Mouse (Mus musculus) hindbrain, embryonic 12.5 days (tissue): ENCODE results near the gene Thada. TPM values are rescaled to one million over a fixed set of nuclear protein-coding genes. Genes with fewer than 3 reads are reported as not detected.

Experiments used
- ATAC-seq: fragments of 200-750 bp; cut with Nextera tagmentation; 2 replicates; pipeline ENCODE4 v1.8.0; 2017; ENCODE audit warnings: moderate TSS enrichment; ENCODE audit not compliant: low FRiP score
- H3K27ac ChIP-seq: fragments of 300-500 bp; sonication (generic); 2 replicates; pipeline ENCODE4 v1.5.1; 2016; ENCODE audit warnings: mild to moderate bottlenecking
- H3K27me3 ChIP-seq: fragments of 300-500 bp; sonication (generic); 2 replicates; pipeline ENCODE4 v1.6.1; 2016; ENCODE audit warnings: mild to moderate bottlenecking
- H3K36me3 ChIP-seq: fragments of 300-500 bp; sonication (generic); 2 replicates; pipeline ENCODE4 v1.6.1; 2016; ENCODE audit warnings: mild to moderate bottlenecking
- H3K4me1 ChIP-seq: fragments of 300-500 bp; sonication (generic); 2 replicates; pipeline ENCODE4 v1.6.1; 2016
- H3K4me2 ChIP-seq: fragments of 300-500 bp; sonication (generic); replicated peaks from 2 replicates; pipeline ENCODE4 v1.6.1; 2016; ENCODE audit warnings: mild to moderate bottlenecking
- H3K4me3 ChIP-seq: fragments of 300-500 bp; sonication (generic); 2 replicates; pipeline ENCODE4 v1.5.1; 2016; ENCODE audit warnings: mild to moderate bottlenecking
- H3K9ac ChIP-seq: fragments of 300-500 bp; sonication (generic); 2 replicates; pipeline ENCODE4 v1.6.1; 2016; ENCODE audit warnings: mild to moderate bottlenecking, moderate library complexity
- H3K9me3 ChIP-seq: fragments of 300-500 bp; sonication (generic); replicated peaks from 2 replicates; pipeline ENCODE4 v1.6.1; 2016; ENCODE audit warnings: mild to moderate bottlenecking
- WGBS: fragments of 180-500 bp; shearing (Covaris S2); methylation state at CpG from one replicate; pipeline ENCODE4 v1.1.7; 2016; 5-methylcytosine and 5-hydroxymethylcytosine counted together
- polyA plus RNA-seq: library from polyadenylated mRNA; unstranded; fragments of >200 nt; fragmentation: Nextera tagmentation; extraction: Ambion mirVana; gene quantifications from 2 replicates; pipeline ENCODE4 v1.2.1, GENCODE M21; 2016

Thada gene
- polyA plus RNA-seq, 1 experiment from 2014 or later = 9.9 TPM

DNA sequence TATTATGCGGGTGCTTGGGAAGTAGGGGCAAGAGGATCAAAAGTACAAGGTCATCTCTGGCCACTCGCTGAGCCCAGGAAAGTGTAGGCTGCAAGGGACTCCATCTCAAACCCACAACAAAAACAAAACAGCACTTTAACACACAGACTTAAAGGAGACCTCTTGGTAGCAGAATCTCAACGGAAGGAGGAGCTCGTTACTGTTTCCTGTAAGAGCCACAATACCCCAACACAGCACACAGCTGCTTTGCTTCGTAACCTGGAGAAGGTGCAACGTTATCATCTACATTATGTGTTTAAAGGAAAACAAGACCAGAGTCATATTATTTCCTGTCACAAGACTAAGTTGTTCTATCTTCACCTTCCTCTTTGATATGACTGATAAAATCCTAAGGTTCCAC, 135.5 kb downstream of the Thada start:
- Histone ChIP-seq H3K27me3 (no peaks in the 10 kb centered on the region), H3K9me3 (no peaks in the 10 kb centered on the region), H3K9ac (no peak overlapping the region), H3K27ac (no peak overlapping the region), H3K36me3 (no peaks in the 10 kb centered on the region; the same call in 1 of the 2 replicates), H3K4me2 (no peak overlapping the region), H3K4me3 (no peak overlapping the region), H3K4me1 (peaks cover 7% of the 10 kb centered on the region)
- 89% methylated on average over 6 of the region's 6 CpGs for WGBS
- ATAC-seq = no peak

DNA sequence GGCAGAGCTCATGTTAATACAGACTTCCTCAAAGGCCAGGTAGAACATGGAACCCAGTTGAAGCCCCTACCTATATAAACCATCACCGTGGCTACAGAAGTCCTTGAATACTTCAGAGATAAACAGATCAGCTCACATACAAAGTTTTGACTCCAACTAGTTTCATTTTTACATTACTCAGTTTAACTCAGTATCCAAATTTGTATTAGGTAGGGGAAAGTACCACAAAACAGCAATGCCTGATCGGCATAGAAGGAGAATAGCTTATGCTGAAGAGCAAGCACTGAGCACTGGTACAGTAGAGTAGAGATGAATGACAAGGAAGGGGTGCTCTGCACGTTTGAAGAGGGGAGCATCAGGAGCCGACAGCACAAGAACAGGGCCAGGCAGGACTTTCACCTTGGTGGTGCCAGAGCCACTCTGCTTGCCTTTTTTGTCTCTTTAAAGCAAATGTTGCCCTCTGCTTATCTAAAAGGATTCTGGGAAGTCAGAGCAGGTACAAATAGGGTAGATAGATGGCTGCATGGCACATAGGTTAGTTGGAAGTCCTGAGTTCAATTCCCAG, 136.0 kb downstream of the Thada start:
- Histone ChIP-seq H3K27me3 (no peaks in the 10 kb centered on the region), H3K4me3 (no peak overlapping the region), H3K9ac (no peak overlapping the region), H3K27ac (no peak overlapping the region), H3K4me2 (no peak overlapping the region), H3K4me1 (peaks cover 7% of the 10 kb centered on the region), H3K36me3 (no peaks in the 10 kb centered on the region; the same call in 1 of the 2 replicates), H3K9me3 (no peaks in the 10 kb centered on the region)
- WGBS = 92% methylated on average over 4 of the region's 4 CpGs
- no peak for ATAC-seq

DNA sequence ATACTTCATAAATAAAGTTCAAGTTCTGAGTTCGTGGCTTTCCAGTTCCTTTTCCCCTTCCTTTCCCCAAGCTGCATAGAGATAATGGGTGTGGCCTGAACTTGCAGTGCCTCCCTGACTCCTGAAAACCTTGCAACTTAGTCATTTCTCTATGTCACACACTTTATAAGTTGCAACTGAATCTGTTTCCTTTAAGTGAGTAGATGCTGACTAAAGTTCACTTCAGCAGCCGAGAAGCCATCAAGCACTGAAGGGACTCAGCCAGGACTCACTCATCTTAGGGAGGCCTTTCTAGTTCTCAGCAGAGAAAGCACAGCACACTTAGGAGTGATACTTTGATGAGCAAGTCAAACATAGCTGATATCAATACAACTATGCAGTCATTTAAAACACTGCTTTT, 137.5 kb downstream of the Thada start:
- no peak overlapping the region for H3K27ac ChIP-seq
- no peaks in the 10 kb centered on the region for H3K27me3 ChIP-seq
- 80% methylated on average over 2 of the region's 2 CpGs for WGBS
- H3K4me3 ChIP-seq = no peak overlapping the region
- no peaks in the 10 kb centered on the region; the same call in 1 of the 2 replicates for H3K36me3 ChIP-seq
- no peak for ATAC-seq
- no peak overlapping the region for H3K4me2 ChIP-seq
- H3K9ac ChIP-seq = no peak overlapping the region
- H3K9me3 ChIP-seq = no peaks in the 10 kb centered on the region
- peaks cover 14% of the 10 kb centered on the region for H3K4me1 ChIP-seq

DNA sequence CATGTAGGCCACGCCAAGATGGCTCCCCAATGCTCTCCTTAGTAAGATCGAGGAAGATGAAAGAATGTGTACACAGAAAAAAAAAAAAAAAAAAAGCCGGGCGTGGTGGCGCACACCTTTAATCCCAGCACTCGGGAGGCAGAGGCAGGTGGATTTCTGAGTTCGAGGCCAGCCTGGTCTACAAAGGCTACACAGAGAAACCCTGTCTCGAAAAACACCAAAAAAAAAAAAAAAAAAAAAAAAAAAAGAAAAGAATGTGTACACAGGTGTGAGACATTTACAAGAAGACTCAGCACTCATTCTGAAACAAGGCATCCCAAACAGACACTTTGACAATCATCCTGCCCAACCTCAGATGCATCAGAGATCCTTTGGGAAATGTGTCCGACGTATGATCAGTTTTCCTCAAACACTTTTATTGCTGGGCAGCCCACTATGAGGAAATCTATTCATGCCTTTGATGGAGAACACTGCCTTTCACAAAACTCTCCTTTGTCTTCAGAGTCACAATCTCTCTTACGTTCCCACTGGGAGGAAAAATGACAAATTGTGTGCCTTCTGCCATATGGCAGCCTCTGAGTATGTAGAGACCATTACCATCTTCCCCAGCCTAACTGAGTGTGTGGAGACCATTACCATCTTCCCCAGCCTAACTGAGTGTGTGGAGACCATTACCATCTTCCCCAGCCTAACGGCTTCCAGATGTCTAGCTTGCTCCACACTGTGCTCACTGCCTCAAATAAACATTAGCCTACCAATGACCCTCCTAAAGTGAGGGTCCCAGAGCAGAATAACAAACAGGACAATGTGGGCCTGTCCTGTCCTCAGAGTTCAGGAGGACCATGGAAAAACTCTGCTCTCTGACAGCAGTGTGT, 138.7 kb downstream of the Thada start:
- no peak overlapping the region for H3K9ac ChIP-seq
- peak; percentile 40; the same call in 1 of the 2 replicates for ATAC-seq
- no peaks in the 10 kb centered on the region for H3K27me3 ChIP-seq
- no peak overlapping the region for H3K4me3 ChIP-seq
- 71% methylated on average over 12 of the region's 12 CpGs for WGBS
- H3K27ac ChIP-seq = peak overlapping the region; percentile 30; the same call in 1 of the 2 replicates
- H3K9me3 ChIP-seq = no peaks in the 10 kb centered on the region
- H3K4me2 ChIP-seq = no peak overlapping the region
- H3K4me1 ChIP-seq = peaks cover 14% of the 10 kb centered on the region
- H3K36me3 ChIP-seq = no peaks in the 10 kb centered on the region

DNA sequence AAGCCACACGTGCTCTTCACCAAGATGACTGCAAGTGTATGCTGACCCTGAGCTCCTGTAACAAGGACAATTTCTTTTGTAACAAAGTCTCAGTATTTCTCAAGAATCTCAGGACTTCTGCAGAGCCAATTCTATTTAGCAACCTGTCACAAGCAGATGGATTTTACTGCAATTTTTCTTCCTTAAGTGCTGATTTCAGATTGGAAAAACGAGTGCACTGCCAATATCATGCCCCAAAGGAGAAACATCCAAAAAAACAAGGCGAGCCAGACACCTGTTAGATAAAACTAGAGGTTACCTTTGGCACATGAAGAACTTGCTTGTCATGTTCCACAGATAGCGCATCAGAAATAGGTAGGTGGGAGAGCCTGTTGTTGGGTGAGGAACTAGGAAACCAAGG, 143.8 kb downstream of the Thada start:
- ATAC-seq = no peak
- Histone ChIP-seq H3K36me3 (no peaks in the 10 kb centered on the region), H3K27ac (no peak overlapping the region), H3K9ac (no peak overlapping the region), H3K4me1 (0 out of 2 replicates have a peak, but pooled peaks cover 8% of the 10 kb centered on the region), H3K4me3 (no peak overlapping the region), H3K27me3 (no peaks in the 10 kb centered on the region), H3K9me3 (no peaks in the 10 kb centered on the region), H3K4me2 (no peak overlapping the region)
- WGBS = 89% methylated on average over 4 of the region's 4 CpGs

DNA sequence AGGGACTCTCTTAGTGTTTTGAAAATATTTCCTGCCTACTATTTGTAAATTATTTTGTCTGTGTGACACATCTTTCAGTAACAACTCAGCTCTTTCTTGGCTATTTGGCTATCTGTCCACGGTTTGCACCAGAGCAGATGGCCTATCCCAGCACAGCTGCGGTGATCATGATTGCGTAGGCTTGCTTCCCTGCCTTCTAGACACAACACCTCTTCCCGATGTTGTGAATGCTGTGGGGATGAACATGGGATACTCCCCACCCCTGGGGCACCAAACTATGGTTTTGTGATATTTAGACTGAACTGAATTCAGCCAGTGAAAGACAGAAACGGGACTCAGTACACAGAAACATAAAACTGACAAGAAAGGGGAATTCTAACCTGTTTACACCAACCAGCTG, 144.7 kb downstream of the Thada start:
- H3K4me2 ChIP-seq = no peak overlapping the region
- 0 out of 2 replicates have a peak, but pooled peaks cover 8% of the 10 kb centered on the region for H3K4me1 ChIP-seq
- H3K9ac ChIP-seq = no peak overlapping the region
- no peak overlapping the region for H3K4me3 ChIP-seq
- H3K9me3 ChIP-seq = no peaks in the 10 kb centered on the region
- H3K27me3 ChIP-seq = no peaks in the 10 kb centered on the region
- WGBS = 88% methylated on average over 5 of the region's 5 CpGs
- H3K36me3 ChIP-seq = no peaks in the 10 kb centered on the region
- no peak for ATAC-seq
- no peak overlapping the region for H3K27ac ChIP-seq

DNA sequence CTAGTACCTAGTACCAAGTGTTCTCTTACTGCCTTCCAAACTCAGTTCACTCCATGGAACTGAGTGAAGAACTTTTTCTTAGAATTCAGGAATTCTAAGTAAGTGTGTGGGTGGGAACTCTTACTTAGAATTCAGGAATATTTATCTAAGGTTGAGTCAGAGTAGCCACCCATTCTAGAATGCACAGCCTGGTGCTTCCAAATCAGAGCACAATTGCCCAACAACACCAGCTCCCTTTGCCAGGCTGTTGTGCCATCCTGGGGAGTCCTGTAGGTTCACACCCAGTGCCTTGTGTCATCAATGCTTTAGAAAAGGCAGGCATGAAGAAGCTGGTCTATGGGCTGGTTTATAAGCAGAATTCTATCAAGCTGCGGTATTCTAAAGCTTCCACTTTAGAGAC, 145.4 kb downstream of the Thada start:
- WGBS = 100% methylated on average over 1 of the region's 1 CpGs
- ATAC-seq = no peak
- H3K4me2 ChIP-seq = no peak overlapping the region

DNA sequence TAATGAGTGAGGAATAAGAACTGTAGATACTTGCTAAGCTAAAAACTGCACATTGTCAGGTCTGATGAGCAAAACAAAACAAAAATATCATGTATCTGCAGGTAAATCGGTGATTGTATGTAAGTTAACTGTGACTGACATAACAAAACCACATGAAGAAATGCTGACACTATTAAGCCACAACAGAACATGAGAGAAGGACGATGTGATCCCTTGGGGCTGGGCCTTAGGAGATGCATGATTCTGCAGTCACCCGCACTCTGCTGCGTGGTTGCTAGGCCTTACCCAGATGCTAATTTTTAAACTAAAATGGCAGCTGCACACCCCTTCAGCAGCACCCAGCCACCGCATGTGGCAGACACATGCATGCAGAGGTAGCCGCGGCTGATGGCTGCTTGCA, 151.7 kb downstream of the Thada start:
- H3K27ac ChIP-seq = no peak overlapping the region
- no peaks in the 10 kb centered on the region for H3K4me1 ChIP-seq
- WGBS = 94% methylated on average over 7 of the region's 7 CpGs
- H3K4me3 ChIP-seq = no peak overlapping the region
- H3K27me3 ChIP-seq = no peaks in the 10 kb centered on the region
- H3K9ac ChIP-seq = no peak overlapping the region
- H3K4me2 ChIP-seq = no peak overlapping the region
- peaks cover 5% of the 10 kb centered on the region; the same call in 1 of the 2 replicates for H3K36me3 ChIP-seq
- H3K9me3 ChIP-seq = no peaks in the 10 kb centered on the region
- ATAC-seq = no peak

More for the DNA sequence above, 145.4 kb downstream of the Thada start:
- H3K27ac ChIP-seq = no peak overlapping the region
- H3K9ac ChIP-seq = no peak overlapping the region
- no peaks in the 10 kb centered on the region for H3K36me3 ChIP-seq
- H3K9me3 ChIP-seq = no peaks in the 10 kb centered on the region
- H3K27me3 ChIP-seq = no peaks in the 10 kb centered on the region
- 0 out of 2 replicates have a peak, but pooled peaks cover 8% of the 10 kb centered on the region for H3K4me1 ChIP-seq
- H3K4me3 ChIP-seq = no peak overlapping the region

DNA sequence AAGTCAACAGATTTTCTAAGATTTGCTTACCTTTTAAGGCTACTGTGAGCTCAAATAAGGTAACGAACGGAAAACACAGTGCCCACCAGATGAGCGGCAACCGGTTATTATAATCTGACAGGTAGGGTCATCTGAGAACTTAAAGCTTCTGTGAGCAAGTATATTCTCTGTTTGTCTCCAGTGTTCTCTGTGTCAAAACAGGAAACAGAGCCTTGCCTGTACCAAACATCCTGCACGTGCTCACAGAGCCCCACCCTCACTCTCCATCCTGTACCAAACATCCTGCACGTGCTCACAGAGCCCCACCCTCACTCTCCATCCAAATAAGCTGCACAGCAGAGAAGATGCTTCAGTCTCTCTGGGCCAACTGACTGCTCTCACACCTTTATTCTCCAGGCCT, 152.5 kb downstream of the Thada start:
- H3K27ac ChIP-seq = no peak overlapping the region
- H3K4me2 ChIP-seq = no peak overlapping the region
- ATAC-seq = no peak
- no peaks in the 10 kb centered on the region for H3K27me3 ChIP-seq
- no peak overlapping the region for H3K4me3 ChIP-seq
- WGBS = 84% methylated on average over 6 of the region's 6 CpGs
- no peak overlapping the region for H3K9ac ChIP-seq
- no peaks in the 10 kb centered on the region for H3K9me3 ChIP-seq
- no peaks in the 10 kb centered on the region for H3K4me1 ChIP-seq
- H3K36me3 ChIP-seq = peaks cover 10% of the 10 kb centered on the region; the same call in 1 of the 2 replicates

DNA sequence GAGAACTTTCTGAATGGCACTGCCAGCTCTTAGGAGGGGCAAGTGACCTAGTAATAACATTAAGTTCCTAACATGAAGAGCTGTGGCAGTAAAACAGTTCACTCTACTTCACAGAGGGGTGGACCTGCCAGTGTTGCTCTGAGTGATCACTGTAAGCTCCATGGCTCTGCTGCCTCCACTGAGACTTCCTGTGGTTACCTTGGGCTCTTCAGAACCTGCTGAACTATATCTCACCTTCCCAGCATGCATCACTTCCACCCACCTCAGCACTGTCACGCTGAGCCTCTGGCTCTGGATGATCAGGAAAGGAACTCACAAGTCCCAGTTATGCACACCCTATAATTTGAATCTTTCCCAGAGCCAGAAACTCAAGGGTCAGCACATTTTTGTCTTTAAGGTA, 159.9 kb downstream of the Thada start:
- H3K27ac ChIP-seq = no peak overlapping the region
- no peak for ATAC-seq
- H3K9ac ChIP-seq = no peak overlapping the region
- no peaks in the 10 kb centered on the region for H3K4me1 ChIP-seq
- H3K36me3 ChIP-seq = peaks cover 13% of the 10 kb centered on the region; the same call in 1 of the 2 replicates
- no peak overlapping the region for H3K4me3 ChIP-seq
- H3K9me3 ChIP-seq = no peaks in the 10 kb centered on the region
- no peaks in the 10 kb centered on the region for H3K27me3 ChIP-seq
- whole genome bisulfite sequencing = 84% methylated on average over 1 of the region's 1 CpGs
- no peak overlapping the region for H3K4me2 ChIP-seq

DNA sequence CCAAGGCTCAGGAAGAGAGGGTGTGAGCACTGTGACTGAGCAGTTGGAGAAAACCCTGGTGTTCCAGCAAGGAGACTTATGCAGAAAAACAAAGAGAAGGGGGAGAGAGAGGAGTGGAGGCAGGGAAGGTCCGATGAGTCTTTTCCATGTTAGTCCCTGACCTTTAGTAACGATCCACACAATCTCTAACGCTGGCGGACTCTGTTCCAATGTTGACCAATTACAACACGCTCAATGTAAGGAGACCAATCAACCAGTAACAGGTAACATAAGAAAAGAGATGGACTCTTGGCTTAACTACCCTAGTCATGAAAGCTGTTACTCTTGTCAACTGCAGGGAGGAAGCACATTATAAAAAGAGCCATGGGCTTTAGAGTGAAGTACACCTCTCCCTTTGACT, 160.9 kb downstream of the Thada start:
- Histone ChIP-seq H3K4me2 (no peak overlapping the region), H3K36me3 (peaks cover 13% of the 10 kb centered on the region; the same call in 1 of the 2 replicates), H3K9ac (no peak overlapping the region), H3K27ac (no peak overlapping the region), H3K27me3 (no peaks in the 10 kb centered on the region), H3K9me3 (no peaks in the 10 kb centered on the region), H3K4me3 (no peak overlapping the region), H3K4me1 (no peaks in the 10 kb centered on the region)
- ATAC-seq = no peak
- 94% methylated on average over 5 of the region's 5 CpGs for WGBS

DNA sequence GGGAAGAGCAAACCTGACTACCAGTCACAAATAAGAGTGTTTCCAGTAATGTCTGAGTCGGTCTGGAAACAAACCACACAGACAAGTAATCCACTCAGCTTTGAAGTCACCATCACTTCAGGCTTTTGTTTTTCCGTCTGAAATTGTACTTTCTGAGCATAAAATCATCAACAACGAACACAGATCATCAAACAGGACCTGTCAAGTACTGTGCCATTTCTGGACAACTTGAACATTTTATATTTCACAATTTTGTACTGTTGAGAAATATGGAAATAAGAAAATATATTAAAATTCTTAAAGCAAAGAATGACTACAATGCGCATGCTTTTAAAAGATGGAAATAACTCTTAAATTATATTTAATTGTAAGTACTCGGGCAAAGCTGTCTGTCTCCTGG, 161.9 kb downstream of the Thada start:
- ATAC-seq = no peak
- H3K4me3 ChIP-seq = no peak overlapping the region
- peaks cover 6% of the 10 kb centered on the region; the same call in 1 of the 2 replicates for H3K36me3 ChIP-seq
- no peak overlapping the region for H3K4me2 ChIP-seq
- H3K27me3 ChIP-seq = no peaks in the 10 kb centered on the region
- WGBS = 89% methylated on average over 5 of the region's 5 CpGs
- no peaks in the 10 kb centered on the region for H3K9me3 ChIP-seq
- H3K9ac ChIP-seq = no peak overlapping the region
- no peaks in the 10 kb centered on the region for H3K4me1 ChIP-seq
- H3K27ac ChIP-seq = no peak overlapping the region
